Mouse (Mus musculus): ENCODE measurements around the gene Gzf1. TPM values are rescaled to one million over a fixed set of nuclear protein-coding genes. Genes with fewer than 3 reads are reported as not detected.
A peak's percentile ranks its signal among the peaks of the same experiment; 100 is the strongest.

Gzf1 gene
- total RNA-seq, 1 experiment = 15.6 TPM

DNA sequence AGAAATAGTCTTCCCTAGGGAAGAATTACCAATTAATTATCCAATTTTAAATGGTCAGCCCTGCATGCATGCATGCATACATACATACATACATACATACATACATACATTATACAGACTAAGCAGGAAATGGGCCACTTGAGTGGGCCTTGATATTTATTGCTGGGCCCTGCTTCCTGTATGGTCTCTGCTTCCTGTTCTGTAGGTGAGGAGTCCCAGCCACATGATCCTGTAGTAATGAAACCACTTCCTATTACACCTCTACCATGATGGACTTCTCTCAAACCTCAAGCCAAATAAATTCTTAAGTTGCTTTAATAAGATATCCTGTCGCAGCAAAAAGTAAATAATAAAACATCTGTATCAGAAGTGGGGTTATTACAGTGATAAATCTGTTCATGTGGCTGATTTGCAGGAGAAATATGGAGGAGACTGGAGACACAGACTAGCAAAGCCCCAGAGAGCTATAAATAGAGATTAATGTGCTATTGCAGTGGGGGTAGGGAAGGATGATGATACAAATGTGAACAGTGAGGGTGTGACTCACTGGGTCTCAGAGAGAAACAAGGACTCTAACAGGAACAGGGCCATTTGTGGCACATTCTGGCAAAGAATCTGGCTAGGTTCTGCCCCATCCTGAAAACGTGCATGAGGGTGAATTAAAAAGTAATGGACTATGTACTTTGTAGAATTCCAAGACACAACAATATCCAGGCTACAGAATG, 38.6 kb downstream of the Gzf1 start:
- no peaks in the 10 kb centered on the region for H3K36me3 ChIP-seq (ENCODE audit: control insufficient read depth, insufficient read depth, low read length, poor library complexity, severe bottlenecking)
- H3K9ac ChIP-seq (ENCODE audit: insufficient read depth, low read depth, low read length, poor library complexity, severe bottlenecking) = no peak overlapping the region
- H3K4me1 ChIP-seq (ENCODE audit: control insufficient read depth in 2 of 2, insufficient read depth in 2 of 2, low read length in 2 of 2, poor library complexity in 1 of 2) = no peaks in the 10 kb centered on the region
- DNase-seq (ENCODE audit: low read depth, low spot score) = no peak
- in situ Hi-C loops (cut with MboI; ENCODE audit: low sequenced_read_pairs in 2 of 2, unreplicated experiment in 2 of 2) = no loop called here
- H3K27ac ChIP-seq (ENCODE audit: insufficient read depth, low read depth, low read length, poor library complexity, severe bottlenecking) = no peak overlapping the region
- H3K9me3 ChIP-seq (ENCODE audit: control insufficient read depth, insufficient read depth, low read depth, low read length) = no peaks in the 10 kb centered on the region
- H3K4me3 ChIP-seq (ENCODE audit: insufficient read depth in 1 of 2, low read depth in 1 of 2, low read length in 2 of 2, poor library complexity in 1 of 2, severe bottlenecking in 1 of 2) = no peak overlapping the region
- TF ChIP-seq MAFK (IDR thresholded peaks at IDR 0.05; ENCODE audit: insufficient read depth, low read depth, low read length) (no peak), HCFC1 (IDR thresholded peaks at IDR 0.05; ENCODE audit: borderline replicate concordance, insufficient read depth, low read length) (no peak), ZNF384 (IDR thresholded peaks at IDR 0.05; ENCODE audit: low read depth, low read length) (no peak), ZC3H11A (IDR thresholded peaks at IDR 0.05; ENCODE audit: borderline replicate concordance, low read depth, low read length) (no peak), CHD2 (IDR thresholded peaks at IDR 0.05; ENCODE audit: low read depth, low read length) (no peak)

DNA sequence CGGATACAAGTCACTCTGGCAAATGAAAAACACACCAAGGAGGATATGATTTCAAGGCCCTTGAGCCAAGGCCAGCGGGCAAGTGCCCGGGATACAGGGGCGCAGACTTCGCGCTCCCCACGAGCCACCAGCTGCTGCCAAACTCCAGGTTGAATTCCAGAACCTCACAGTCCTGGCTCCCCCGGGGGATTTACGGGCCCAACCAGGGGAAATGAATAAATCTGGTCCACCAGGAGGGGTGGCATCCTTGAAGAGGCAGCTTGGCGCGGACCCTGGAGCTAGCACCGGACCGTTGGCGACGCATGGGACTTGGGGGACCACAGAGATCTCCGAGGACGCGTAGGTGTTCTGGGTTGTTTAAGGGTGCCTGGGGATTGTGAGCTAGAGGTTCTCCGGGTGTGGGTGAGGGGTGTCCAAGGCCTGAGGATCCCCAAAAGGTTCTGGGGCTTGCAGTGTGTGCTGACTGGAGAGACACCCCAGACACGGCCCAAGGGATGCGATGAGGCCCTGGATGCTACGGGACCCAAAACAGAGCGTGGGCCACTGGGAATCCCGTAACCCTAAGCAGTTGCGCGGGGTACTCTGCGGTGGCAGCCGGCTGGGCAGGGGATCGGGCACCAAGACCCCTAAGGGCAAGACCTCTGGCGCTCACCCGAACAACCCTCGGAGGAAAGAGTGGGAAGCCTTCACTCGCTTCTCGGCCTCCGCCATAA, 50.9 kb downstream of the Gzf1 start:
- Histone ChIP-seq H3K9me3 (ENCODE audit: control insufficient read depth, insufficient read depth, low read depth, low read length) (no peaks in the 10 kb centered on the region; the same call in 1 of the 2 replicates), H3K27ac (ENCODE audit: insufficient read depth, low read depth, low read length, poor library complexity, severe bottlenecking) (no peak overlapping the region), H3K9ac (ENCODE audit: insufficient read depth, low read depth, low read length, poor library complexity, severe bottlenecking) (peak overlapping the region; percentile 71), H3K36me3 (ENCODE audit: control insufficient read depth, insufficient read depth, low read length, poor library complexity, severe bottlenecking) (no peaks in the 10 kb centered on the region), H3K4me3 (ENCODE audit: insufficient read depth in 1 of 2, low read depth in 1 of 2, low read length in 2 of 2, poor library complexity in 1 of 2, severe bottlenecking in 1 of 2) (peak overlapping the region; percentile 73 to 91), H3K4me1 (ENCODE audit: control insufficient read depth in 2 of 2, insufficient read depth in 2 of 2, low read length in 2 of 2, poor library complexity in 1 of 2) (no peaks in the 10 kb centered on the region)
- TF ChIP-seq ZC3H11A (IDR thresholded peaks at IDR 0.05; ENCODE audit: borderline replicate concordance, low read depth, low read length) (no peak), MAFK (IDR thresholded peaks at IDR 0.05; ENCODE audit: insufficient read depth, low read depth, low read length) (no peak), HCFC1 (IDR thresholded peaks at IDR 0.05; ENCODE audit: borderline replicate concordance, insufficient read depth, low read length) (no peak), ZNF384 (IDR thresholded peaks at IDR 0.05; ENCODE audit: low read depth, low read length) (no peak), CHD2 (IDR thresholded peaks at IDR 0.05; ENCODE audit: low read depth, low read length) (no peak)
- in situ Hi-C loops (cut with MboI; ENCODE audit: low sequenced_read_pairs in 2 of 2, unreplicated experiment in 2 of 2) = no loop called here
- peak; percentile 8 for DNase-seq (ENCODE audit: low read depth, low spot score)

DNA sequence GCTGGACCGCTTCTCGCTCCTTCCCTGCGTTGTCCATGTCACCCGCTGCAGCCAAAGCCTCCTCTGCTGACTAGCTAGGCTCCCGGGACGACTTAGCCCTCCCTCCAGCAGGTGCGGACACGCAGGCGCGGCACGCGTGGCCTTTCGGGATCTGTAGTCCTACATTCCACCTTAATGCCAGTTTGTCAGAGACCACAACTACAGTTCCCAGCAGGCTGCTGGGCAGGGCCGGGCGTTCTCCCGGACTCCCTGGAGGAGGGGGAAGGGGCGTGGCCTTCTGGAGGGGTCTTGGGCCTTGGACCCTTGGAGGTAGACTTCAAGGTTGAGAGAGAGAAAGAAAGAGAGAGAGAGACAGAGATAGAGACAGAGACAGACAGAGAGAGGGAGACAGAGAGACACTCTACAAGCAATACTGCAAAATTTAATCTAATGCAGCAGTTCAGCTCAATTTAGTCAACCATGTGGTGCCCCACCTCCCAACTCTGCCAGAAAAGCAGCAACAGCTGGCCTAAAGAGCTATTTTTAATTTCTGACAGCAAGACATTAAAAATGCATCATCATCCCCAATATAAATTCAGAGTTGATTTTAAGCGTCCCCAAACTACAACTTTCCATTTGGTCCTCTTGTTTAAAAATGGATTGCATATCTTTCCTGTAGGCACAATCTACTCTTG, 51.6 kb downstream of the Gzf1 start, which contains the start of gene Napb:
Napb (minus strand) TSS at position 141 of the 674 bp plus-strand sequence.
- peak; percentile 85 for DNase-seq (ENCODE audit: low read depth, low spot score)
- no peaks in the 10 kb centered on the region for H3K4me1 ChIP-seq (ENCODE audit: control insufficient read depth in 2 of 2, insufficient read depth in 2 of 2, low read length in 2 of 2, poor library complexity in 1 of 2)
- in situ Hi-C loops (cut with MboI; ENCODE audit: low sequenced_read_pairs in 2 of 2, unreplicated experiment in 2 of 2) = no loop called here
- H3K9ac ChIP-seq (ENCODE audit: insufficient read depth, low read depth, low read length, poor library complexity, severe bottlenecking) = peak within 1 kb of the TSS; percentile 71
- TF ChIP-seq HCFC1 (IDR thresholded peaks at IDR 0.05; ENCODE audit: borderline replicate concordance, insufficient read depth, low read length) (peak; percentile 96), ZNF384 (IDR thresholded peaks at IDR 0.05; ENCODE audit: low read depth, low read length) (no peak), MAFK (IDR thresholded peaks at IDR 0.05; ENCODE audit: insufficient read depth, low read depth, low read length) (no peak), ZC3H11A (IDR thresholded peaks at IDR 0.05; ENCODE audit: borderline replicate concordance, low read depth, low read length) (no peak), CHD2 (IDR thresholded peaks at IDR 0.05; ENCODE audit: low read depth, low read length) (no peak)
- H3K36me3 ChIP-seq (ENCODE audit: control insufficient read depth, insufficient read depth, low read length, poor library complexity, severe bottlenecking) = no peaks in the 10 kb centered on the region
- H3K4me3 ChIP-seq (ENCODE audit: insufficient read depth in 1 of 2, low read depth in 1 of 2, low read length in 2 of 2, poor library complexity in 1 of 2, severe bottlenecking in 1 of 2) = peak within 1 kb of the TSS; percentile 73 to 91
- no peaks in the 10 kb centered on the region; the same call in 1 of the 2 replicates for H3K9me3 ChIP-seq (ENCODE audit: control insufficient read depth, insufficient read depth, low read depth, low read length)
- H3K27ac ChIP-seq (ENCODE audit: insufficient read depth, low read depth, low read length, poor library complexity, severe bottlenecking) = no peak within 1 kb of the TSS

Other genes with a start within 250 kb of the Gzf1 start
- 0.11 and 0.40 TPM in 2 replicates for gene Cd93, start 237.5 kb upstream of the Gzf1 start, total RNA-seq (2012; rRNA removed)
- gene Nxt1, start 8.4 kb upstream of the Gzf1 start, total RNA-seq (2012; rRNA removed) = 50.8 and 62.9 TPM in 2 replicates
- 4.2 and 5.4 TPM in 2 replicates for gene Napb, start 51.4 kb downstream of the Gzf1 start, total RNA-seq (2012; rRNA removed)
- not detected in 2 replicates for gene Cstl1, start 69.3 kb downstream of the Gzf1 start, total RNA-seq (2012; rRNA removed)
- gene Cst11, start 90.5 kb downstream of the Gzf1 start, total RNA-seq (2012; rRNA removed) = not detected in 2 replicates
- 1.3 TPM in 1 of 2 replicates, not detected in the other for gene 8030411F24Rik, start 101.0 kb downstream of the Gzf1 start, total RNA-seq (2012; rRNA removed)
- gene Cst12, start 108.3 kb downstream of the Gzf1 start, total RNA-seq (2012; rRNA removed) = not detected in 2 replicates
- not detected in 2 replicates for gene Cst8, start 117.8 kb downstream of the Gzf1 start, total RNA-seq (2012; rRNA removed)
- gene Cst13, start 139.1 kb downstream of the Gzf1 start, total RNA-seq (2012; rRNA removed) = not detected in 2 replicates
- not detected in 2 replicates for gene Cst9, start 154.1 kb downstream of the Gzf1 start, total RNA-seq (2012; rRNA removed)
- gene 9230104L09Rik, start 184.0 kb downstream of the Gzf1 start, total RNA-seq (2012; rRNA removed) = not detected in 2 replicates
- gene Cst3, start 194.7 kb downstream of the Gzf1 start, total RNA-seq (2012; rRNA removed) = 304 and 327 TPM in 2 replicates

Measured in ES-E14 (cell line).